Mouse (Mus musculus) megakaryocyte, embryonic 14.5 days (primary cell): ENCODE data around the gene Bach2. TPM values are rescaled to one million over a fixed set of nuclear protein-coding genes. Genes with fewer than 3 reads are reported as not detected.
A peak's percentile ranks its signal among the peaks of the same experiment; 100 is the strongest.

Experiments used
- H3K27me3 ChIP-seq: replicated peaks from 2 replicates; pipeline ENCODE3; 2012; ENCODE audit warnings: inconsistent platforms
- H3K36me3 ChIP-seq: replicated peaks from 2 replicates; pipeline ENCODE3; 2012; ENCODE audit warnings: low read length, inconsistent platforms, mixed read lengths
- H3K4me1 ChIP-seq: 2 replicates; pipeline ENCODE4 v1.6.1; 2012; ENCODE audit warnings: inconsistent platforms
- H3K4me3 ChIP-seq: replicated peaks from 2 replicates; pipeline ENCODE3; 2012; ENCODE audit warnings: moderate library complexity, mild to moderate bottlenecking, inconsistent platforms
- H3K9me3 ChIP-seq: 2 replicates; pipeline ENCODE4 v1.6.1; 2012; ENCODE audit warnings: inconsistent platforms
- FLI1 ChIP-seq: IDR thresholded peaks from 2 replicates; pipeline ENCODE4 v1.6.1; 2012; ENCODE audit warnings: low read length, inconsistent platforms, mixed read lengths
- GATA1 ChIP-seq: IDR thresholded peaks from 3 replicates; pipeline ENCODE4 v1.6.1; 2012; ENCODE audit warnings: mixed read lengths, low read length, inconsistent platforms, borderline replicate concordance
- polyA plus RNA-seq: library from polyadenylated mRNA; stranded (reverse); fragments of >175 nt; gene quantifications from 2 replicates; pipeline ENCODE4 v1.2.3, GENCODE M21; 2012; ENCODE audit warnings: low replicate concordance; ENCODE audit not compliant: insufficient read depth

Gene Bach2
- polyA plus RNA-seq, 1 experiment, result 0.27 TPM

- Histone ChIP-seq H3K4me3 (peak overlapping the region; percentile 74), H3K9me3 (no peaks in the 10 kb centered on the region), H3K27me3 (peaks cover 86% of the 10 kb centered on the region), H3K36me3 (no peaks in the 10 kb centered on the region), H3K4me1 (peaks cover 17% of the 10 kb centered on the region)
- TF ChIP-seq GATA1, result no peak
- TF ChIP-seq FLI1, result no peak
These were observed 1.9 kb downstream of the Bach2 start for GRCm38 (mm10) chr4:32240457-32241030.

- peaks cover 17% of the 10 kb centered on the region for H3K4me1 ChIP-seq
- no peak overlapping the region for H3K4me3 ChIP-seq
- no peaks in the 10 kb centered on the region for H3K9me3 ChIP-seq
- TF ChIP-seq GATA1, result no peak
- no peak for TF ChIP-seq FLI1
- peaks cover 84% of the 10 kb centered on the region for H3K27me3 ChIP-seq
- no peaks in the 10 kb centered on the region for H3K36me3 ChIP-seq
These were observed 2.9 kb downstream of the Bach2 start for GRCm38 (mm10) chr4:32241351-32241980.

GRCm38 (mm10) chr4:32242122-32242615 is 3.6 kb downstream of the Bach2 start:
- Histone ChIP-seq H3K36me3 (no peaks in the 10 kb centered on the region), H3K27me3 (peaks cover 84% of the 10 kb centered on the region), H3K4me3 (no peak overlapping the region), H3K9me3 (no peaks in the 10 kb centered on the region), H3K4me1 (peaks cover 21% of the 10 kb centered on the region)
- TF ChIP-seq FLI1 (no peak), GATA1 (no peak)

GRCm38 (mm10) chr4:32243458-32243857 is 4.9 kb downstream of the Bach2 start:
- Histone ChIP-seq H3K27me3 (peaks cover 77% of the 10 kb centered on the region), H3K4me3 (no peak overlapping the region), H3K4me1 (peaks cover 28% of the 10 kb centered on the region), H3K36me3 (no peaks in the 10 kb centered on the region), H3K9me3 (no peaks in the 10 kb centered on the region)
- no peak for TF ChIP-seq GATA1
- TF ChIP-seq FLI1, result no peak

- H3K36me3 ChIP-seq, result no peaks in the 10 kb centered on the region
- peaks cover 35% of the 10 kb centered on the region for H3K4me1 ChIP-seq
- no peak for TF ChIP-seq GATA1
- no peak for TF ChIP-seq FLI1
- no peaks in the 10 kb centered on the region for H3K9me3 ChIP-seq
- H3K27me3 ChIP-seq, result peaks cover 70% of the 10 kb centered on the region
- no peak overlapping the region for H3K4me3 ChIP-seq
These were observed 5.6 kb downstream of the Bach2 start for GRCm38 (mm10) chr4:32244092-32244745.

GRCm38 (mm10) chr4:32245586-32245985 is 7.0 kb downstream of the Bach2 start:
- no peaks in the 10 kb centered on the region for H3K9me3 ChIP-seq
- peaks cover 57% of the 10 kb centered on the region for H3K27me3 ChIP-seq
- H3K4me1 ChIP-seq, result peaks cover 40% of the 10 kb centered on the region
- TF ChIP-seq GATA1, result no peak
- TF ChIP-seq FLI1, result no peak
- H3K4me3 ChIP-seq, result no peak overlapping the region
- H3K36me3 ChIP-seq, result no peaks in the 10 kb centered on the region

GRCm38 (mm10) chr4:32246020-32246419 is 7.4 kb downstream of the Bach2 start:
- peaks cover 45% of the 10 kb centered on the region for H3K4me1 ChIP-seq
- peaks cover 52% of the 10 kb centered on the region for H3K27me3 ChIP-seq
- TF ChIP-seq GATA1 (no peak), FLI1 (no peak)
- H3K36me3 ChIP-seq, result no peaks in the 10 kb centered on the region
- no peaks in the 10 kb centered on the region for H3K9me3 ChIP-seq
- H3K4me3 ChIP-seq, result no peak overlapping the region

- H3K27me3 ChIP-seq, result peaks cover 47% of the 10 kb centered on the region
- no peaks in the 10 kb centered on the region for H3K36me3 ChIP-seq
- H3K4me1 ChIP-seq, result peaks cover 52% of the 10 kb centered on the region
- TF ChIP-seq FLI1 (no peak), GATA1 (no peak)
- no peak overlapping the region for H3K4me3 ChIP-seq
- H3K9me3 ChIP-seq, result no peaks in the 10 kb centered on the region
These were observed 8.2 kb downstream of the Bach2 start for GRCm38 (mm10) chr4:32246801-32247200.

GRCm38 (mm10) chr4:32247463-32248113 is 9.0 kb downstream of the Bach2 start:
- Histone ChIP-seq H3K4me3 (peak overlapping the region; percentile 25), H3K4me1 (peaks cover 60% of the 10 kb centered on the region), H3K27me3 (peaks cover 46% of the 10 kb centered on the region), H3K36me3 (no peaks in the 10 kb centered on the region), H3K9me3 (peaks cover 2% of the 10 kb centered on the region; the same call in 1 of the 2 replicates)
- TF ChIP-seq FLI1 (no peak), GATA1 (no peak)

- Histone ChIP-seq H3K4me3 (peak overlapping the region; percentile 79), H3K4me1 (peaks cover 62% of the 10 kb centered on the region), H3K9me3 (peaks cover 4% of the 10 kb centered on the region; the same call in 1 of the 2 replicates), H3K27me3 (peaks cover 41% of the 10 kb centered on the region), H3K36me3 (no peaks in the 10 kb centered on the region)
- TF ChIP-seq GATA1, result no peak
- no peak for TF ChIP-seq FLI1
These were observed 9.6 kb downstream of the Bach2 start for GRCm38 (mm10) chr4:32248236-32248635.
